Mouse (Mus musculus): ENCODE results near the gene Vps35l. TPM values are rescaled to one million over a fixed set of nuclear protein-coding genes. Genes with fewer than 3 reads are reported as not detected.

Vps35l gene
- polyA plus RNA-seq, 1 experiment from 2014 or later: 88.8 TPM

GRCm38 (mm10) chr7:118816275-118816674, 76.2 kb downstream of the Vps35l start:
- H3K9me3 ChIP-seq (ENCODE audit: control insufficient read depth, low read length): no peaks in the 10 kb centered on the region
- H3K27me3 ChIP-seq (ENCODE audit: control insufficient read depth, insufficient read depth, low read length): no peaks in the 10 kb centered on the region
- WGBS: 98% methylated on average over 3 of the region's 3 CpGs
- H3K9ac ChIP-seq (replicated peaks; ENCODE audit: low read depth, low read length): no peak overlapping the region
- H3K4me1 ChIP-seq (ENCODE audit: control insufficient read depth, insufficient read depth, low read length): no peaks in the 10 kb centered on the region
- peaks cover 29% of the 10 kb centered on the region for H3K36me3 ChIP-seq (ENCODE audit: control insufficient read depth, insufficient read depth, low read length)
- no peak overlapping the region for H3K4me2 ChIP-seq (ENCODE audit: low read depth, low read length)
- ATAC-seq (ENCODE audit: low read depth): no peak
- H3K27ac ChIP-seq (ENCODE audit: low read depth, low read length): no peak overlapping the region
- no peak overlapping the region for H3K4me3 ChIP-seq (ENCODE audit: low read depth, low read length)

DNA sequence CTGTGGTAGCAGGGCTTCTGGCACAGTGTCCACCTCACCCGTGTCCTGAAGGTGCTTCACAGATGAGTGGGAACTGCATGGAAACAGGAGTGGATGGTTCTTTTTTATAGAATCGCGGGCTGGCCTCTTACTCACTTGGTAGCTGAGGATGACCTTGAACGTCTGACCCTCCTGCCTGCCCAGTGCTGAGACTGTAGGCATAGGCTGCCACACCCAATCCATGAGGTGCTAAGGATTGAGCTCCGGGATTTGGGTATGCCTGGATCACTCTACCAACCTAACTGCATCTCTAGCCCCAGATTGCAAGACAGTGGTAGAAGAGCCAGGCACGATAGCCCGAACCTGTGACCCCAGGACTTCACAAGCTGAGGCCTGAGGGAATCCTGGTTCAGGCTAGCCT, 77.7 kb downstream of the Vps35l start:
- peaks cover 29% of the 10 kb centered on the region for H3K36me3 ChIP-seq (ENCODE audit: control insufficient read depth, insufficient read depth, low read length)
- no peak for ATAC-seq (ENCODE audit: low read depth)
- no peaks in the 10 kb centered on the region for H3K9me3 ChIP-seq (ENCODE audit: control insufficient read depth, low read length)

GRCm38 (mm10) chr7:118819666-118820065, 79.6 kb downstream of the Vps35l start:
- WGBS: 80% methylated on average over 1 of the region's 1 CpGs
- Histone ChIP-seq H3K36me3 (ENCODE audit: control insufficient read depth, insufficient read depth, low read length) (peaks cover 24% of the 10 kb centered on the region), H3K4me2 (ENCODE audit: low read depth, low read length) (no peak overlapping the region), H3K27me3 (ENCODE audit: control insufficient read depth, insufficient read depth, low read length) (no peaks in the 10 kb centered on the region), H3K9me3 (ENCODE audit: control insufficient read depth, low read length) (no peaks in the 10 kb centered on the region), H3K4me3 (ENCODE audit: low read depth, low read length) (no peak overlapping the region), H3K27ac (ENCODE audit: low read depth, low read length) (no peak overlapping the region), H3K9ac (replicated peaks; ENCODE audit: low read depth, low read length) (no peak overlapping the region), H3K4me1 (ENCODE audit: control insufficient read depth, insufficient read depth, low read length) (no peaks in the 10 kb centered on the region)
- no peak for ATAC-seq (ENCODE audit: low read depth)

More for the DNA sequence above, 77.7 kb downstream of the Vps35l start:
- no peak overlapping the region for H3K4me2 ChIP-seq (ENCODE audit: low read depth, low read length)
- H3K4me1 ChIP-seq (ENCODE audit: control insufficient read depth, insufficient read depth, low read length): no peaks in the 10 kb centered on the region
- WGBS: 88% methylated on average over 7 of the region's 7 CpGs
- H3K4me3 ChIP-seq (ENCODE audit: low read depth, low read length): no peak overlapping the region
- no peaks in the 10 kb centered on the region for H3K27me3 ChIP-seq (ENCODE audit: control insufficient read depth, insufficient read depth, low read length)
- H3K9ac ChIP-seq (replicated peaks; ENCODE audit: low read depth, low read length): no peak overlapping the region
- no peak overlapping the region for H3K27ac ChIP-seq (ENCODE audit: low read depth, low read length)

DNA sequence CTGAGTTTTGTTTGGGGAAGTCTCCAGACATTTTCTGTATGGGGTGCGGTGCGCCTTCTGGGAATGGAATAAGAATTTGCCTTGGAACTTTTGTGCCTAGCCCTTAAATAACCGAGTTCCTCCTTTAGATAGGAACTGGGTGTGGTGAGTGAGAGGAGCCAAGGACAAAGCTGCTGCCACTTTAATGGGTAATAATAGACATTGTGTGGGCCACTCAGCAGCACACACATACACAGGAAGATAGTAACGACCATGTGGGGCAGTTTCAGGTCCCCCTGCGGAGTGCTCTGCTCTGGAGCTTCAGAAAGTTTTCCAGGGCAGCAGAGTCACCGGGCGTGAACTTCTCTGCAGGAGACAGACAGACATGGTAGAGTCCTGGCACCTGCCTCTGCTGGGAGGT, 81.3 kb downstream of the Vps35l start:
- H3K27ac ChIP-seq (ENCODE audit: low read depth, low read length): no peak overlapping the region
- no peaks in the 10 kb centered on the region for H3K9me3 ChIP-seq (ENCODE audit: control insufficient read depth, low read length)
- H3K9ac ChIP-seq (replicated peaks; ENCODE audit: low read depth, low read length): no peak overlapping the region
- H3K27me3 ChIP-seq (ENCODE audit: control insufficient read depth, insufficient read depth, low read length): no peaks in the 10 kb centered on the region
- 54% methylated on average over 7 of the region's 7 CpGs for WGBS
- no peak overlapping the region for H3K4me2 ChIP-seq (ENCODE audit: low read depth, low read length)
- peaks cover 25% of the 10 kb centered on the region for H3K36me3 ChIP-seq (ENCODE audit: control insufficient read depth, insufficient read depth, low read length)
- no peak for ATAC-seq (ENCODE audit: low read depth)
- H3K4me3 ChIP-seq (ENCODE audit: low read depth, low read length): no peak overlapping the region
- H3K4me1 ChIP-seq (ENCODE audit: control insufficient read depth, insufficient read depth, low read length): no peaks in the 10 kb centered on the region

- Histone ChIP-seq H3K9ac (replicated peaks; ENCODE audit: low read depth, low read length) (no peak overlapping the region), H3K27ac (ENCODE audit: low read depth, low read length) (no peak overlapping the region), H3K36me3 (ENCODE audit: control insufficient read depth, insufficient read depth, low read length) (peaks cover 25% of the 10 kb centered on the region), H3K9me3 (ENCODE audit: control insufficient read depth, low read length) (no peaks in the 10 kb centered on the region), H3K4me1 (ENCODE audit: control insufficient read depth, insufficient read depth, low read length) (no peaks in the 10 kb centered on the region), H3K27me3 (ENCODE audit: control insufficient read depth, insufficient read depth, low read length) (no peaks in the 10 kb centered on the region), H3K4me2 (ENCODE audit: low read depth, low read length) (no peak overlapping the region), H3K4me3 (ENCODE audit: low read depth, low read length) (no peak overlapping the region)
- WGBS: 91% methylated on average over 12 of the region's 12 CpGs
- no peak for ATAC-seq (ENCODE audit: low read depth)
Observed at GRCm38 (mm10) chr7:118821887-118822556, 82.0 kb downstream of the Vps35l start.

- Histone ChIP-seq H3K27me3 (ENCODE audit: control insufficient read depth, insufficient read depth, low read length) (no peaks in the 10 kb centered on the region), H3K4me2 (ENCODE audit: low read depth, low read length) (no peak overlapping the region), H3K36me3 (ENCODE audit: control insufficient read depth, insufficient read depth, low read length) (peaks cover 22% of the 10 kb centered on the region), H3K4me1 (ENCODE audit: control insufficient read depth, insufficient read depth, low read length) (no peaks in the 10 kb centered on the region), H3K27ac (ENCODE audit: low read depth, low read length) (no peak overlapping the region), H3K4me3 (ENCODE audit: low read depth, low read length) (no peak overlapping the region), H3K9me3 (ENCODE audit: control insufficient read depth, low read length) (no peaks in the 10 kb centered on the region), H3K9ac (replicated peaks; ENCODE audit: low read depth, low read length) (no peak overlapping the region)
- WGBS: 45% methylated on average over 7 of the region's 7 CpGs
- ATAC-seq (ENCODE audit: low read depth): no peak
Observed at GRCm38 (mm10) chr7:118824451-118824850, 84.4 kb downstream of the Vps35l start.

DNA sequence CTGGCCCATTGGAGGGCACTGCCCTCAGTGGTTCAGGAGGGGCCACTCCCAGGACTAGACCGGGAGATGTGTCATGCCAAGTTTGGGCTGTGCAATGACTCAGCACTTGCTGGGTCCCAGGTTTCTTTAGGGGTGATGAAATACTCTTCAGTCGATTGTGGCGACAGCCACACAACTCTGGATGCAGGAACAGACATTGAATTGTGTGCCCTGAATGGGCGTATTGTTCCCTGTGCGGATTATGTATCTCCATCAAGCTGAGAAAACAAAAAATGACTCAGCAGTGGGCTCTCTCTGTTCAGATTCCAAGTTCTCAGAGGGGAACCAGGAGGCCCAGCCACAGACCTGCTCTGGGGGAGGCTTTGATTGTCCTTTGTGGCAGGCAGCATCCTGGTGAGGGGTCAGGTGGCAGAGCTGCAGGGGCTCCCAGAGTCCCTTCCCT, 88.0 kb downstream of the Vps35l start:
- Histone ChIP-seq H3K9ac (replicated peaks; ENCODE audit: low read depth, low read length) (no peak overlapping the region), H3K27me3 (ENCODE audit: control insufficient read depth, insufficient read depth, low read length) (no peaks in the 10 kb centered on the region), H3K9me3 (ENCODE audit: control insufficient read depth, low read length) (no peaks in the 10 kb centered on the region), H3K36me3 (ENCODE audit: control insufficient read depth, insufficient read depth, low read length) (peaks cover 22% of the 10 kb centered on the region), H3K4me2 (ENCODE audit: low read depth, low read length) (no peak overlapping the region), H3K4me1 (ENCODE audit: control insufficient read depth, insufficient read depth, low read length) (no peaks in the 10 kb centered on the region), H3K4me3 (ENCODE audit: low read depth, low read length) (no peak overlapping the region), H3K27ac (ENCODE audit: low read depth, low read length) (no peak overlapping the region)
- WGBS: 44% methylated on average over 5 of the region's 5 CpGs
- no peak for ATAC-seq (ENCODE audit: low read depth)

DNA sequence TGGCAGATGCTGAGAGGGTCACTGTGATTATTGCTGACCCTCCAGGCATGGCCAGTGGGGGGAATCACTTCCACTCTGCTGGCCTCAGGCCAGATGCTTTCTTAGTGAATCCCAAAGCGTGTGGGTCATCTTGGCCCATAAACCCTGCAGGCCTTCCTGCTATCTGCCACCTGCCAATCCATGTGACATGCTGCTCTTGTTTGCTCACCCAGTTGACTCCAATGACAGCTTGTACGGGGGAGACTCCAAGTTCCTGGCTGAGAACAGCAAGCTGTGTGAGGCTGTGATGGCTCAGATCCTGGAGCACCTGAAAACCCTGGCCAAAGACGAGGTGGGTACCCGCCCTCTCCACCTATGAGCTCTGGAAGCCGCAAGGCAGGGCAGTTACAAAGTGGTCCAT, 97.9 kb downstream of the Vps35l start:
- Histone ChIP-seq H3K4me2 (ENCODE audit: low read depth, low read length) (no peak overlapping the region), H3K4me1 (ENCODE audit: control insufficient read depth, insufficient read depth, low read length) (peaks cover 2% of the 10 kb centered on the region; the same call in 1 of the 2 replicates), H3K4me3 (ENCODE audit: low read depth, low read length) (no peak overlapping the region), H3K9ac (replicated peaks; ENCODE audit: low read depth, low read length) (no peak overlapping the region), H3K27me3 (ENCODE audit: control insufficient read depth, insufficient read depth, low read length) (no peaks in the 10 kb centered on the region), H3K36me3 (ENCODE audit: control insufficient read depth, insufficient read depth, low read length) (peaks cover 48% of the 10 kb centered on the region), H3K9me3 (ENCODE audit: control insufficient read depth, low read length) (no peaks in the 10 kb centered on the region), H3K27ac (ENCODE audit: low read depth, low read length) (no peak overlapping the region)
- ATAC-seq (ENCODE audit: low read depth): no peak
- WGBS: 86% methylated on average over 5 of the region's 5 CpGs

GRCm38 (mm10) chr7:118841030-118841745, 101.2 kb downstream of the Vps35l start:
- Histone ChIP-seq H3K9me3 (ENCODE audit: control insufficient read depth, low read length) (no peaks in the 10 kb centered on the region), H3K27me3 (ENCODE audit: control insufficient read depth, insufficient read depth, low read length) (no peaks in the 10 kb centered on the region), H3K36me3 (ENCODE audit: control insufficient read depth, insufficient read depth, low read length) (peaks cover 61% of the 10 kb centered on the region), H3K4me3 (ENCODE audit: low read depth, low read length) (no peak overlapping the region), H3K4me1 (ENCODE audit: control insufficient read depth, insufficient read depth, low read length) (peaks cover 2% of the 10 kb centered on the region; the same call in 1 of the 2 replicates), H3K9ac (replicated peaks; ENCODE audit: low read depth, low read length) (no peak overlapping the region), H3K4me2 (ENCODE audit: low read depth, low read length) (no peak overlapping the region), H3K27ac (ENCODE audit: low read depth, low read length) (no peak overlapping the region)
- no peak for ATAC-seq (ENCODE audit: low read depth)
- 62% methylated on average over 8 of the region's 8 CpGs for WGBS

All from neural tube, embryonic 14.5 days (tissue).